Mouse (Mus musculus): ENCODE measurements around the gene Lamp1. TPM values are rescaled to one million over a fixed set of nuclear protein-coding genes. Genes with fewer than 3 reads are reported as not detected.
A peak's percentile ranks its signal among the peaks of the same experiment; 100 is the strongest.

The Lamp1 gene
- polyA plus RNA-seq, 1 experiment from 2014 or later: 179 TPM

DNA sequence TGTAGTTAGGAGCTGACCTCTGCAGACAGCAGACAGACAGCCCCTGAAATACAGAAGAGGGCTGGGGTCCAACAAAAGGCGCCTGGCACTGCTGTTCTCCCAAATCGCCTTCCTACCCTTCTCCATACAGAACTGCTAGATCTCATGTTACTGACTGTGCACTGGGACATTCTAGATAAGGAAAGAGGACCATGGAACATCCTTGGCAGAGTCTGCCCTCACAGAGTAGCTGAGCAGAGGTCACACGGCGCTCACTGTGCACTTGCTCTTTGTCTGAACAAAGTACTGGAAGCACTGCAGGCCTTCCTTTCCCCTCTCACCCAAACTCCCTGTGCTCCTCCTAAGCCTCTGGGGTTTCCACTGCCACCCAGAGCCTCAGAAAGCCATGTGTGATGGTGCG lies 17.3 kb upstream of the Lamp1 start:
- Histone ChIP-seq H3K4me2 (no peak overlapping the region), H3K4me3 (replicated peaks) (no peak overlapping the region), H3K9me3 (replicated peaks) (no peaks in the 10 kb centered on the region), H3K9ac (no peak overlapping the region), H3K27me3 (no peaks in the 10 kb centered on the region), H3K4me1 (replicated peaks) (no peaks in the 10 kb centered on the region), H3K27ac (no peak overlapping the region), H3K36me3 (peaks cover 99% of the 10 kb centered on the region)
- WGBS (ENCODE audit: insufficient replicate concordance): 88% methylated on average over 5 of the region's 5 CpGs
- ATAC-seq (ENCODE audit: low read depth): no peak
- no peak for DNase-seq

DNA sequence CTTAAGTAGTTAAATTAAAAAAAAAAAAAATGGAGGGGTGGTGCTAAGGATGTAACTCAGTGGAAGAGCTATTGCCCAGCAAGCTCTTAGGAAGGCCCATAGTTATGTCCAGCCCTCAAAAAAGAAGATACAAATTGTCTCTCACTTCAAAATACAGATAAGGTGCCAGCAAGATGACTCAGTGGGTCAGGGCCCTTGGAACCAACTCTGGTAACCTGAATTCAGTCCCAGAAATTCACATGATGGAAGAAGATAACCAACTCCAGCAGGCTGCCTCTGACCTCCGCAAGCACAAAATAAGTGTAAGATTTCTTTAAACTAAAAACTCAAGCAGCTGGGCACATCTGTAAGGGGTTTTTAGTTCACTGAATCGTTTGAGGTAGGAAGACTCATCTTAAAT lies 10.5 kb upstream of the Lamp1 start:
- Histone ChIP-seq H3K4me3 (replicated peaks) (no peak overlapping the region), H3K9ac (no peak overlapping the region), H3K9me3 (replicated peaks) (no peaks in the 10 kb centered on the region), H3K4me2 (no peak overlapping the region), H3K27ac (no peak overlapping the region), H3K27me3 (no peaks in the 10 kb centered on the region), H3K4me1 (replicated peaks) (no peaks in the 10 kb centered on the region), H3K36me3 (peaks cover 66% of the 10 kb centered on the region)
- DNase-seq: no peak
- ATAC-seq (ENCODE audit: low read depth): no peak
- 87% methylated on average over 2 of the region's 2 CpGs for WGBS (ENCODE audit: insufficient replicate concordance)

DNA sequence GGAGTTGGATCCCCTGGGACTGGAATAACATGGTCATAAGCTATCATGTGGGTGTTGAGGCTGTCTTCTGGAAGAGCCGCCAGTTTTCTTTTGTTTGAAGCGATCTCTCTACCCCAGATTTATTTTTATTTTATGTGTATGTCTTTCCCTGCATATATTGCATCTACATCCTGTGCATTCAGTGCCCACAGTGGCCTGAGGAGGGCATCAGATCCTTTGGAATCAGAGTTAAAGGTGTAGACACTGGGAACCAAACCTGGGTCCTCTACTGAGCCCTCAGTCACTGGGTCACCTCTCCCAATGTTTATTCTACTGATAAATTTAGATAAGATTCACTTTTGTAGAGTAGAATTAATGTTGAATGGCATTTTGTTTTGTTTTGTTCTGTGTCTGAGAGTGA lies 9.7 kb upstream of the Lamp1 start:
- Histone ChIP-seq H3K27ac (no peak overlapping the region), H3K27me3 (no peaks in the 10 kb centered on the region), H3K36me3 (peaks cover 60% of the 10 kb centered on the region), H3K9ac (no peak overlapping the region), H3K9me3 (replicated peaks) (no peaks in the 10 kb centered on the region), H3K4me2 (no peak overlapping the region), H3K4me1 (replicated peaks) (no peaks in the 10 kb centered on the region), H3K4me3 (replicated peaks) (no peak overlapping the region)
- no peak for DNase-seq
- no peak for ATAC-seq (ENCODE audit: low read depth)
- WGBS (ENCODE audit: insufficient replicate concordance): 86% methylated on average over 2 of the region's 2 CpGs

DNA sequence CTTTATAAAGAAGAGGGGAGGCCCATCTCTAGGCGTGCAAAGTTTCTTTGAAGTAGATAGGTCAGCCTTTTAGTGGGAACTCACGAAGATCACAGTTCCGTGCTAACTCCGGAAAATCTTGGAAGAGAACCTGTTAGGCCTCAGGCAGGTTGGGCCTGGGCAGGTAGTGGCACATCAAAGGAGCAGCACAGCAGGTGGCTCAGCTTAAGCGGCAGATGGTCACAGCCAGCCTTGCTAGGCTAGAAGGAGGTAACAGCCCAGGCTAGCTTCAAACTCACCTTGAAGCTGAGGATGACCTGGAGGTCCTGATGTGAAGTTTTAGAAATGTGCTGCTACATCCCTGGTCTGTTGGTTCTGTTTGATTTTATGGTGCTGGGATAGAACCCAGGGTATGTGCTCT lies 9.1 kb upstream of the Lamp1 start:
- Histone ChIP-seq H3K4me3 (replicated peaks) (no peak overlapping the region), H3K4me1 (replicated peaks) (no peaks in the 10 kb centered on the region), H3K9me3 (replicated peaks) (no peaks in the 10 kb centered on the region), H3K4me2 (no peak overlapping the region), H3K27me3 (no peaks in the 10 kb centered on the region), H3K9ac (no peak overlapping the region), H3K36me3 (peaks cover 54% of the 10 kb centered on the region), H3K27ac (no peak overlapping the region)
- no peak for ATAC-seq (ENCODE audit: low read depth)
- 81% methylated on average over 5 of the region's 5 CpGs for WGBS (ENCODE audit: insufficient replicate concordance)
- DNase-seq: no peak

DNA sequence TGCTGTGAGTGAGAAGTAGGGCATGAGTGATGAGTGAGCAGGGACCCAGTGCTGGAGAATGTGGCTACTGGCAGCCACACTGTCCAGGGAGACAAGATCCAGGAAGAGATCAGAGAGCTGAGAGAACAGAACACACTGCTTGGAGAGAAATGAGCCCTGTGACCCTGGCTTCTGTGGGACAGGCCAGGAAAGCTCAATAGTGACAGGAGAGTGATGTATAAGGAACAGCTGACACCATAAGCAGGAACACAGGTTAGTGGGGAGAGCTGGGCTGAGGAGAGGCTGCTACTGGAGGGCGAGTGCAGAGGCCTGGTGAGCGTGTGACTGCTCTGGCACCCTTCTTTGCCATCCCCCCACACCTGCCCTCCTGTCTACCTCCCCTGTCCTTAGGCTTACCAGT lies 8.0 kb upstream of the Lamp1 start:
- DNase-seq (no peak), ATAC-seq (ENCODE audit: low read depth) (0 out of 2 replicates have a peak, but pooled peaks have one; percentile 25)
- H3K27me3 ChIP-seq: no peaks in the 10 kb centered on the region
- WGBS (ENCODE audit: insufficient replicate concordance): 79% methylated on average over 2 of the region's 2 CpGs
- no peak overlapping the region for H3K4me3 ChIP-seq (replicated peaks)
- no peak overlapping the region for H3K4me2 ChIP-seq
- H3K27ac ChIP-seq: no peak overlapping the region
- H3K36me3 ChIP-seq: peaks cover 43% of the 10 kb centered on the region
- H3K9ac ChIP-seq: no peak overlapping the region
- no peaks in the 10 kb centered on the region for H3K4me1 ChIP-seq (replicated peaks)
- no peaks in the 10 kb centered on the region for H3K9me3 ChIP-seq (replicated peaks)

DNA sequence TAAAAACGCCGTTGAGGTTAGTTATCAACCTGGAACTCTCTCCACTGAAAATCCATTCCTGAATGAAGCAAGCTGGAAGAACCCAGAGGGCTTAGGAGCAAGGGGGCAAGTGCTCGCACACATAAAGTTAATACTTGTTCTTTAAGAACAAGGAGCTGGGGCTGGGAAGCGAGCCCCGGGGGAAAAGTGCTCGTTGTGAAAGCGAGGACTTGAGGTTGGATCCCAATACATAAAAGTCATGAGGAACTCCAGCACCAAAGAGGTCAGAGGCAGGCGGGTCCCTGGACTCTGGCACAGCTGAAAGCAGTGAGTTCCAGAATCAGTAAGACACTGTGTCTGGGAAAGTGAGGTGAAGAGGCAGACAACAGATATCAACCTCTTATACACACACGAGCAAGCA lies 4.9 kb upstream of the Lamp1 start:
- ATAC-seq (ENCODE audit: low read depth) (no peak), DNase-seq (no peak)
- no peak overlapping the region for H3K27ac ChIP-seq
- no peaks in the 10 kb centered on the region for H3K27me3 ChIP-seq
- H3K4me3 ChIP-seq (replicated peaks): no peak overlapping the region
- WGBS (ENCODE audit: insufficient replicate concordance): 79% methylated on average over 9 of the region's 9 CpGs
- peaks cover 15% of the 10 kb centered on the region for H3K36me3 ChIP-seq
- no peaks in the 10 kb centered on the region for H3K9me3 ChIP-seq (replicated peaks)
- peaks cover 7% of the 10 kb centered on the region for H3K4me1 ChIP-seq (replicated peaks)
- H3K4me2 ChIP-seq: no peak overlapping the region
- no peak overlapping the region for H3K9ac ChIP-seq

DNA sequence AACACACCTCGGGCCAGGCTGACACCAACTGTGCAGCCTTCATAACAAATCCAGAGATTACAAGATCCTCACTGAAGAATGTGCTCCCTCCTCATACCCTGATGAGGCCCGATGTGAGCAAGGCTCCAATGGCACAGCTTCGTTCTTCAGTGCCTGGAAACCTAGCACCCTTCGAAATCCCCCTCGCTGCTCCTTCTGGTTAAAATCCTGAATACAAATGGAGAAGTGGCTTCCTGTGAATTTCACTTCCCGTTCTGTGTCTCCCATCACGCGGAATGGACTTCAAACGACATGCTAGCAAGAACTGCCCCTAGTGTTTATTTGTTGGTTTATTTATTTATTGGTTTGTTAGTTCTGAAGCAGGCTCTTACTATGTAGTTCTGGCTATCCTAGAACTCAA lies 3.6 kb upstream of the Lamp1 start:
- Histone ChIP-seq H3K27me3 (no peaks in the 10 kb centered on the region), H3K36me3 (peaks cover 3% of the 10 kb centered on the region; the same call in 1 of the 2 replicates), H3K27ac (no peak overlapping the region), H3K9ac (no peak overlapping the region), H3K4me1 (replicated peaks) (peaks cover 16% of the 10 kb centered on the region), H3K4me3 (replicated peaks) (no peak overlapping the region), H3K9me3 (replicated peaks) (no peaks in the 10 kb centered on the region), H3K4me2 (no peak overlapping the region)
- 52% methylated on average over 9 of the region's 9 CpGs for WGBS (ENCODE audit: insufficient replicate concordance)
- DNase-seq (no peak), ATAC-seq (ENCODE audit: low read depth) (no peak)

DNA sequence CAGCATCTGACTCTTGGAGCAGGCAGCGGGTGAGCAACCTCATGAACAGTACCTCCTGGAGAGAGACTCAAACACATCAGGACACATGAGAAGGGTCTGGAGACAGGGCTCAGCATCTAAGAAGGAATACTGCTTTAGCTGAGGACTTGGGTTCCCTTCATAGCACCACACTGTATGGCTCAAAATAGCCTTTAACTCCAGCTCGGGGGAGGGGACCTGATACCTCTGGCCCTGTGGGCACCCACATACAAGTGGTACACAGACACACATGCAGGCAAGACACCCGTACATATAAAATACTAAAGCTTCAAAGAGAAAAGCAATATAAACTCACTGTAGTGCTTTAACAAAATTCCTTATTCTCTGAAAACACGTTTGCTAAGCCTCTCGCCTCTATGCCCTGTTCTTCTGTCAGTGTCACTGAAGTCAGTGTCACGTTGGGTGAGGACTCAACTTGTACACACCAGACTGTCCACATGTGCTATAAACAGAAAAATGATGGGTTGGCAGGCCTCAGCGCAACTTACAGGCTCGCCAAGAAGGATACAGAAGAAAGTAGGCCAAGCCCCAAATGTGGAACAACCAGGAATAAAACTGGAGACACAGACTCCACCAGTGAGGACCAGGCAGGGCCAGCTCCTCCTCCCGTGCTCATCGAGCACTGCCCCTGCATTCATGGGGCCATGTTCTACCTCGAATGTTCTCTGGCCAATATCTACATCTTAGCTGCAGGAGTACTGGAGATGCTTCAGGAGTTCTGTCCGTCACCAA lies 2.4 kb upstream of the Lamp1 start:
- Histone ChIP-seq H3K27ac (no peak overlapping the region), H3K9me3 (replicated peaks) (no peaks in the 10 kb centered on the region), H3K4me2 (no peak overlapping the region), H3K4me1 (replicated peaks) (peaks cover 27% of the 10 kb centered on the region), H3K27me3 (no peaks in the 10 kb centered on the region), H3K4me3 (replicated peaks) (no peak overlapping the region), H3K36me3 (0 out of 2 replicates have a peak, but pooled peaks cover 4% of the 10 kb centered on the region), H3K9ac (no peak overlapping the region)
- 62% methylated on average over 12 of the region's 12 CpGs for WGBS (ENCODE audit: insufficient replicate concordance)
- ATAC-seq (ENCODE audit: low read depth): no peak
- DNase-seq: no peak

DNA sequence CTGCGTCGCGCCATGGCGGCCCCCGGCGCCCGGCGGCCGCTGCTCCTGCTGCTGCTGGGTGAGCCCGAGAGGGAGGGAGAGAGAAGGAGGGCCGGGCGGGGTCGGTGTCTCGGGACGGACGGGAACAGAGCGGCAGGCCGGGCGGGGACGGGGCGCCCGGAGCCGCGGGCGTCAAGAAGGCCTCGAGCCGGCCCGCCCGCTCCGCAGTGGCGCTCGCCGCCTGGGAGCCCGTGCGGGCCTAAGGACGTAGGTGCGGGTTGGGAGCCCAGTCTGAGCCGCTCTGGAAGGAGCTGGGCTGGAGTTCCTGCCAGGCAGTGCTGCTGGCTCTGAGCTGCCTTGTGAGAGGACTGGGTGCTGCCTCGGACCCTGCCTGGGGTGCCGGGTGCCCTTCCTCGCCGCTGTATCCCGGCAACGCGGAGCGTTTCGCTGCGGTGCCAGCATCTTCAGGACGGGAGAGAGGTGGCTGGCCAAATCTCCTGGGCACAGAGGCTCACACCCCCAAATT lies 468 bp downstream of the Lamp1 start:
- peak overlapping the region; percentile 86 for H3K27ac ChIP-seq
- no peak for DNase-seq
- 0 out of 2 replicates have a peak, but pooled peaks cover 8% of the 10 kb centered on the region for H3K36me3 ChIP-seq
- H3K9ac ChIP-seq: peak overlapping the region; percentile 98
- H3K4me1 ChIP-seq (replicated peaks): peaks cover 56% of the 10 kb centered on the region
- H3K27me3 ChIP-seq: no peaks in the 10 kb centered on the region
- ATAC-seq (ENCODE audit: low read depth): peak; percentile 74
- no peaks in the 10 kb centered on the region for H3K9me3 ChIP-seq (replicated peaks)
- H3K4me2 ChIP-seq: peak overlapping the region; percentile 95
- peak overlapping the region; percentile 98 for H3K4me3 ChIP-seq (replicated peaks)
- under 1% methylated on average over 45 of the region's 49 CpGs for WGBS (ENCODE audit: insufficient replicate concordance)

DNA sequence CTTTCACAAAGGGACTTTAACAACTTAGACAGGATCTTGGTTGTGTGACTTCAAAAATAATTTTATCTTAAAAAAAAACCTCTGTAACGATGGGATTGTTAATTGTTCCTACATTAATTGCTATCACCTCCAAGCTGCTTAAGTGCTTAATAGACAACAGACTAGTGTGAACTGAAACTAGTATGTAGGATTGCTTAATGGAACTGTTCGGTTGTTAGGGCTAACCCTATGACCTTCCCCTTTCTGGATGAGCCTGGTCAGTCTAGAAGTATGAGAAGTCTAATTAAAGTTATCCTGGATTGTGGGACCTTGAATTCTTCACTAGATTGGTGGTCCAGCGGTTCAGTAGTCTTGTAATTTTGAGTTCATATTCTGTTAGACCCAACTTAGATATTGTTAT lies 1.7 kb downstream of the Lamp1 start:
- peak overlapping the region; percentile 60 for H3K27ac ChIP-seq
- DNase-seq: no peak

DNA sequence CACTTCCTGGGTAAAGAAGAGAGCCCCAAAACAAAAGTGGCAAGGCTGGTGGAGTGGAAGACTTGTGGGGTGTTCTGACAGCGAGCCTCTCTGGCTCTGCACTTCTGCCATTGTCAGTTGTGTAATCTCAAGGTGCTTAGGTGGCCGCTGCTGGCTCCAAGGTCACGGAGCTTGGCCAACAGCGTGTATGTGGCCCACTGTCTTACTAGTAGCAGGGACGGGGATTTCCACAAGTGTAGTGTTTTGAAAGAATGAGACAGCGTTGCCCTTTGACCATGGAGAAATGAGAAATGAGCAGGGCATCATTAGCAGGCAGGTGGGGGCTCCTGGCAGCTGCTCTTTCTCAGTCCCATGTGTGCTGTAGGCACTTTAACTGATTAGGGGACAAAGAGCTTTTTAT lies 3.1 kb downstream of the Lamp1 start:
- Histone ChIP-seq H3K27ac (peak overlapping the region; percentile 75), H3K4me2 (peak overlapping the region; percentile 95), H3K9me3 (replicated peaks) (no peaks in the 10 kb centered on the region), H3K9ac (peak overlapping the region; percentile 44; the same call in 1 of the 2 replicates), H3K27me3 (no peaks in the 10 kb centered on the region), H3K36me3 (peaks cover 32% of the 10 kb centered on the region), H3K4me1 (replicated peaks) (peaks cover 64% of the 10 kb centered on the region), H3K4me3 (replicated peaks) (peak overlapping the region; percentile 25; the same call in 1 of the 2 replicates)
- 82% methylated on average over 6 of the region's 6 CpGs for WGBS (ENCODE audit: insufficient replicate concordance)
- ATAC-seq (ENCODE audit: low read depth) (no peak), DNase-seq (no peak)

More for the DNA sequence above, 1.7 kb downstream of the Lamp1 start:
- Histone ChIP-seq H3K4me1 (replicated peaks) (peaks cover 64% of the 10 kb centered on the region), H3K36me3 (peaks cover 18% of the 10 kb centered on the region), H3K27me3 (no peaks in the 10 kb centered on the region), H3K9ac (peak overlapping the region; percentile 98), H3K4me3 (replicated peaks) (peak overlapping the region; percentile 98), H3K9me3 (replicated peaks) (no peaks in the 10 kb centered on the region), H3K4me2 (peak overlapping the region; percentile 95)
- WGBS (ENCODE audit: insufficient replicate concordance): 60% methylated on average over 3 of the region's 3 CpGs
- ATAC-seq (ENCODE audit: low read depth): no peak

DNA sequence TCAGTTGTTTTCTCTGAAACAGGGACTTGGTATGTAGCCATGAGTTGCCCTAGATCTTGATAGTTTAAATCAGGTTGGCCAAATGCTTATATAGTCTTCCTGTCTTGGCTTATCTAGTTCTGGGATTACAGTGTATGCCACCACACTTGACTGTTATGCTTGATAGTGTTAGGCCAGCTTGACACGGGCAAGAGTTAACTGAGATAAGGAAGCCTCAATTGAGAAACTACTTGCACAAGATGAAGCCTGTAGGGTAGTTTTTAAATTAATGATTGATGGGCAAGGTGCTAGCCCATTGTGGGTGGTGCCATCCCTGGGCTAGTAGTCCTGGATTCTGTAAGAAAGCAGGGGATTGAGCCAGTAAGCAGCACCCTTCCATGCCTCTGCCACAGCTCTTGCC lies 4.6 kb downstream of the Lamp1 start:
- H3K9me3 ChIP-seq (replicated peaks): no peaks in the 10 kb centered on the region
- H3K36me3 ChIP-seq: peaks cover 46% of the 10 kb centered on the region
- ATAC-seq (ENCODE audit: low read depth) (peak; percentile 70), DNase-seq (peak; percentile 48)
- H3K4me1 ChIP-seq (replicated peaks): peaks cover 60% of the 10 kb centered on the region
- H3K27me3 ChIP-seq: no peaks in the 10 kb centered on the region
- peak overlapping the region; percentile 24 for H3K9ac ChIP-seq
- WGBS (ENCODE audit: insufficient replicate concordance): 7% methylated on average over 1 of the region's 1 CpGs
- peak overlapping the region; percentile 75 for H3K27ac ChIP-seq
- H3K4me2 ChIP-seq: peak overlapping the region; percentile 95
- H3K4me3 ChIP-seq (replicated peaks): peak overlapping the region; percentile 4

All from liver, embryonic 13.5 days (tissue).